Mouse (Mus musculus): ENCODE data around the gene Gm20830.
"Not testable (repeated sequence)": the region's sequence is repeated elsewhere in the genome, so short reads cannot be mapped to it uniquely, and the experiment has no call there.

Gm20830 gene

GRCm38 (mm10) chrY:6918182-6918581, at the start of gene Gm20830:
Gene Gm20830 (minus strand): TSS chrY:6918282.
- CTCF ChIA-PET, result not testable (repeated sequence)
